11 mouse cellular contexts compared by ENCODE assay signal in genomic region chr2:104466908-104467616, GRCm38 (mm10). TPM values are rescaled to one million over a fixed set of nuclear protein-coding genes. Genes with fewer than 3 reads are reported as not detected.
DNase-seq lines count a peak whose midpoint lies in the region; TF ChIP-seq lines count a peak whose summit lies in the region.
"Had no signal": no experiment of that assay in that cellular context is flagged by ENCODE, and none has a peak within 500 bp of the region (broad histone marks: within the 10 kb centered on the region; RNA-seq: fewer than 3 reads in every experiment).

No protein-coding gene starts in this region.

- no peak for TF ChIP-seq CTCF in gastrocnemius, adult 2 months (IDR thresholded peaks at IDR 0.05)

- DNase-seq in gastrocnemius, adult 2 months: peak; percentile 60
- no peak for DNase-seq in gastrocnemius, postnatal 36 days
- peak; percentile 82 for DNase-seq in brain, adult 2 months (ENCODE audit: low read depth, low spot score)
- DNase-seq in forelimb bud, embryonic 11.5 days (ENCODE audit: low read depth, low spot score): peak; percentile 72
- peak; percentile 53 for DNase-seq in heart, postnatal 4 days
- no peak for DNase-seq in adrenal gland, adult 18-20 months (ENCODE audit: low spot score in 2 of 2)
- DNase-seq in right cerebral cortex, postnatal 14 days: no peak
- DNase-seq: kidney, adult 11 months had no signal

- H3K27ac ChIP-seq in gastrocnemius, adult 2 months: peak overlapping the region; percentile 94
- H3K27ac ChIP-seq: embryonic facial prominence, embryonic 15.5 days; lung, embryonic 15.5 days had no signal

- peak overlapping the region; percentile 58 for H3K4me3 ChIP-seq in gastrocnemius, adult 2 months
- H3K4me3 ChIP-seq: embryonic facial prominence, embryonic 15.5 days; lung, embryonic 15.5 days had no signal

- intact Hi-C loops in gastrocnemius, adult 2 months (cut with DNase I): no loop called here
- intact Hi-C loops in gastrocnemius, postnatal 36 days (cut with DNase I): no loop called here

RNA-seq across cellular contexts. Expression of gene Hipk3, which starts 27.2 kb away (rescaled TPM):
- total RNA-seq in gastrocnemius, adult 2 months (2021): 100 to 1,000 TPM; 228 to 267 TPM
- total RNA-seq in gastrocnemius, postnatal 36 days (2021): 100 to 1,000 TPM; 200 to 217 TPM
- total RNA-seq in heart, postnatal 4 days (2021): 100 to 1,000 TPM; 221 to 237 TPM
- 100 to 1,000 TPM; 116 to 139 TPM for total RNA-seq in adrenal gland, adult 18-20 months (2021)

RNA-seq across cellular contexts. Expression of gene D430041D05Rik, which starts 56.2 kb away (rescaled TPM):
- total RNA-seq in gastrocnemius, adult 2 months (2021): 1 to 10 TPM; 1.3 to 1.9 TPM
- total RNA-seq in gastrocnemius, postnatal 36 days (2021): 1 to 10 TPM in 1 of 2 experiments, under 1 TPM in 1; 0.94 to 1.6 TPM
- under 1 TPM; 0.11 to 0.19 TPM for total RNA-seq in heart, postnatal 4 days (2021)
- total RNA-seq in adrenal gland, adult 18-20 months (2021): 10 to 100 TPM in 1 of 2 experiments, 1 to 10 TPM in 1; 7.0 to 11.9 TPM
- total RNA-seq: CH12.LX had no signal

Comparison
In these comparisons a context has a peak if more than half of its experiments do, and no peak if none do; other contexts are left out.
1. DNase-seq: peak in gastrocnemius, adult 2 months (single experiment), brain, adult 2 months (single experiment), forelimb bud, embryonic 11.5 days (single experiment) and heart, postnatal 4 days (single experiment); none in gastrocnemius, postnatal 36 days (0 of 2), adrenal gland, adult 18-20 months (0 of 2) and right cerebral cortex, postnatal 14 days (single experiment).